Mouse (Mus musculus): ENCODE data around the gene S100a11. TPM values are rescaled to one million over a fixed set of nuclear protein-coding genes. Genes with fewer than 3 reads are reported as not detected.
"Not testable (repeated sequence)": the region's sequence is repeated elsewhere in the genome, so short reads cannot be mapped to it uniquely, and the experiment has no call there.

Gene S100a11
- 1,358 and 1,377 TPM in 2 replicates for polyA plus RNA-seq (2015; fragmentation: Nextera tagmentation; extraction: Ambion mirVana)

GRCm38 (mm10) chr3:93520330-93521193, at the start of gene S100a11:
Gene S100a11 (plus strand): TSS chr3:93520488.
- Histone ChIP-seq H3K4me1 (peaks cover 16% of the 10 kb centered on the region), H3K4me2 (peak within 1 kb of the TSS; percentile 67), H3K4me3 (replicated peaks) (peak within 1 kb of the TSS; percentile 74), H3K9me3 (replicated peaks) (no peaks in the 10 kb centered on the region), H3K9ac (peak within 1 kb of the TSS; percentile 77), H3K27ac (peak within 1 kb of the TSS; percentile 97), H3K27me3 (no peaks in the 10 kb centered on the region), H3K36me3 (peaks cover 13% of the 10 kb centered on the region)
- ATAC-seq (replicated peaks; ENCODE audit: low FRiP score) = peak; percentile 97
- WGBS = under 1% methylated on average over 38 of the region's 38 CpGs

GRCm38 (mm10) chr3:93480053-93480452, 40.2 kb upstream of the S100a11 start:
- Histone ChIP-seq H3K9ac (no peak overlapping the region), H3K4me2 (no peak overlapping the region), H3K4me3 (replicated peaks) (no peak overlapping the region), H3K27ac (no peak overlapping the region), H3K9me3 (replicated peaks) (no peaks in the 10 kb centered on the region), H3K27me3 (no peaks in the 10 kb centered on the region), H3K4me1 (no peaks in the 10 kb centered on the region), H3K36me3 (no peaks in the 10 kb centered on the region)
- no peak for ATAC-seq (replicated peaks; ENCODE audit: low FRiP score)
- WGBS = 90% methylated on average over 1 of the region's 1 CpGs

GRCm38 (mm10) chr3:93481982-93482616, 38.2 kb upstream of the S100a11 start:
- Histone ChIP-seq H3K9ac (no peak overlapping the region), H3K9me3 (replicated peaks) (no peaks in the 10 kb centered on the region), H3K27me3 (no peaks in the 10 kb centered on the region), H3K36me3 (no peaks in the 10 kb centered on the region), H3K27ac (no peak overlapping the region), H3K4me1 (no peaks in the 10 kb centered on the region), H3K4me3 (replicated peaks) (no peak overlapping the region), H3K4me2 (no peak overlapping the region)
- no peak for ATAC-seq (replicated peaks; ENCODE audit: low FRiP score)
- WGBS = 62% methylated on average over 2 of the region's 2 CpGs

DNA sequence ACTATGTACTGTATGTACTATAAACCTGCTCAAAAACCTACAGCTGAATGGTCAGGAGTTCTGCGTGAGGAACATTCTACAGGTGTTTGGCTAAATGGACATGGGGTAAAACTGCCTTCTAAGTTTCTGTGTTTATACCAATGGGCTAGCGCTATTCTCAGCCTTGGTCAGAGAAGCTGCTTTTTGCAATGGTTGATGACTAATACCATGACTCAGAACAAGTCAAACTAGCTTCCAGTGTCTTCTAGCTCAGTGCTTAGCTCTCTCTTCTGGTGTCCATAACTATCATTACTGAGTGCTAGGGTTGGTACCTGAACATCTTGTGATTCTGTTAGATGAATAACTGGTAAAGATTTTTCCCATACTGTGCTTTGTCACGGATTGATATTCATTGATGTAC, 34.7 kb upstream of the S100a11 start:
- no peaks in the 10 kb centered on the region for H3K27me3 ChIP-seq
- no peak overlapping the region for H3K4me2 ChIP-seq
- H3K9me3 ChIP-seq (replicated peaks) = no peaks in the 10 kb centered on the region
- no peak overlapping the region for H3K9ac ChIP-seq
- H3K36me3 ChIP-seq = no peaks in the 10 kb centered on the region
- H3K27ac ChIP-seq = no peak overlapping the region
- ATAC-seq (replicated peaks; ENCODE audit: low FRiP score) = no peak
- H3K4me3 ChIP-seq (replicated peaks) = no peak overlapping the region
- WGBS = 90% methylated on average over 3 of the region's 3 CpGs
- H3K4me1 ChIP-seq = no peaks in the 10 kb centered on the region

GRCm38 (mm10) chr3:93488541-93488940, 31.7 kb upstream of the S100a11 start:
- Histone ChIP-seq H3K4me1 (no peaks in the 10 kb centered on the region), H3K27ac (no peak overlapping the region), H3K27me3 (no peaks in the 10 kb centered on the region), H3K9ac (no peak overlapping the region), H3K4me2 (no peak overlapping the region), H3K9me3 (replicated peaks) (no peaks in the 10 kb centered on the region), H3K4me3 (replicated peaks) (no peak overlapping the region), H3K36me3 (no peaks in the 10 kb centered on the region)
- WGBS = 82% methylated on average over 2 of the region's 2 CpGs
- ATAC-seq (replicated peaks; ENCODE audit: low FRiP score) = no peak

GRCm38 (mm10) chr3:93492176-93492575, 28.1 kb upstream of the S100a11 start:
- Histone ChIP-seq H3K4me1 (no peaks in the 10 kb centered on the region), H3K27ac (no peak overlapping the region), H3K27me3 (no peaks in the 10 kb centered on the region), H3K9me3 (replicated peaks) (no peaks in the 10 kb centered on the region), H3K4me3 (replicated peaks) (no peak overlapping the region), H3K4me2 (no peak overlapping the region), H3K36me3 (no peaks in the 10 kb centered on the region), H3K9ac (no peak overlapping the region)
- no peak for ATAC-seq (replicated peaks; ENCODE audit: low FRiP score)
- WGBS = 71% methylated on average over 3 of the region's 3 CpGs

- Histone ChIP-seq H3K36me3 (no peaks in the 10 kb centered on the region), H3K4me3 (replicated peaks) (no peak overlapping the region), H3K27me3 (no peaks in the 10 kb centered on the region), H3K9me3 (replicated peaks) (no peaks in the 10 kb centered on the region), H3K4me1 (no peaks in the 10 kb centered on the region), H3K4me2 (no peak overlapping the region), H3K27ac (no peak overlapping the region), H3K9ac (no peak overlapping the region)
- WGBS = 2% methylated on average over 4 of the region's 4 CpGs
- peak; percentile 78 for ATAC-seq (replicated peaks; ENCODE audit: low FRiP score)
Observed at GRCm38 (mm10) chr3:93493992-93494391, 26.3 kb upstream of the S100a11 start.

GRCm38 (mm10) chr3:93494774-93495173, 25.5 kb upstream of the S100a11 start:
- H3K27ac ChIP-seq; H3K4me3 ChIP-seq (replicated peaks); ATAC-seq (replicated peaks; ENCODE audit: low FRiP score); H3K9me3 ChIP-seq (replicated peaks); H3K36me3 ChIP-seq; H3K27me3 ChIP-seq; H3K9ac ChIP-seq; H3K4me1 ChIP-seq; H3K4me2 ChIP-seq: not testable (repeated sequence)
- WGBS = 29% methylated on average over 5 of the region's 5 CpGs

- no peak overlapping the region for H3K4me2 ChIP-seq
- no peak overlapping the region for H3K27ac ChIP-seq
- ATAC-seq (replicated peaks; ENCODE audit: low FRiP score) = peak; percentile 46; the same call in 1 of the 2 replicates
- no peaks in the 10 kb centered on the region for H3K36me3 ChIP-seq
- H3K9ac ChIP-seq = no peak overlapping the region
- H3K27me3 ChIP-seq = no peaks in the 10 kb centered on the region
- no peaks in the 10 kb centered on the region for H3K4me1 ChIP-seq
- no peak overlapping the region for H3K4me3 ChIP-seq (replicated peaks)
- 67% methylated on average over 3 of the region's 3 CpGs for WGBS
- H3K9me3 ChIP-seq (replicated peaks) = no peaks in the 10 kb centered on the region
Observed at GRCm38 (mm10) chr3:93497131-93497530, 23.2 kb upstream of the S100a11 start.

GRCm38 (mm10) chr3:93499129-93499528, 21.2 kb upstream of the S100a11 start:
- H3K27me3 ChIP-seq = no peaks in the 10 kb centered on the region
- no peak overlapping the region for H3K4me3 ChIP-seq (replicated peaks)
- ATAC-seq (replicated peaks; ENCODE audit: low FRiP score) = no peak
- no peaks in the 10 kb centered on the region for H3K4me1 ChIP-seq
- no peak overlapping the region for H3K9ac ChIP-seq
- H3K4me2 ChIP-seq = no peak overlapping the region
- H3K27ac ChIP-seq = no peak overlapping the region
- no peaks in the 10 kb centered on the region for H3K36me3 ChIP-seq
- H3K9me3 ChIP-seq (replicated peaks) = no peaks in the 10 kb centered on the region

- Histone ChIP-seq H3K9ac (no peak overlapping the region), H3K27ac (no peak overlapping the region), H3K4me2 (no peak overlapping the region), H3K4me1 (no peaks in the 10 kb centered on the region), H3K27me3 (no peaks in the 10 kb centered on the region), H3K9me3 (replicated peaks) (no peaks in the 10 kb centered on the region), H3K4me3 (replicated peaks) (no peak overlapping the region), H3K36me3 (no peaks in the 10 kb centered on the region)
- 85% methylated on average over 7 of the region's 7 CpGs for WGBS
- ATAC-seq (replicated peaks; ENCODE audit: low FRiP score) = no peak
Observed at GRCm38 (mm10) chr3:93504536-93505189, 15.6 kb upstream of the S100a11 start.

Data from kidney, embryonic 15.5 days (tissue).